Mouse (Mus musculus) lung, postnatal 36 days (tissue): ENCODE data around the gene Olfr1232.

Experiments
- DNase-seq: peaks from one replicate; pipeline ENCODE4 v3.0.0; 2022; ENCODE audit warnings: mixed read lengths

Gene Olfr1232

GRCm38 (mm10) chr2:89329575-89329974 is at the start of gene Olfr1232:
Olfr1232 (minus strand) TSS chr2:89329675.
- no peak for DNase-seq

- DNase-seq, result no peak
Measured at GRCm38 (mm10) chr2:89364765-89365164, 35.3 kb upstream of the Olfr1232 start, which contains the start of gene Olfr1234. Olfr1234 (minus strand) TSS chr2:89364865.

GRCm38 (mm10) chr2:89342298-89342697 is 12.8 kb upstream of the Olfr1232 start, which contains the start of gene Olfr1233:
Olfr1233 (minus strand) TSS chr2:89342398.
- no peak for DNase-seq

GRCm38 (mm10) chr2:89306974-89307373 is 22.5 kb downstream of the Olfr1232 start, which contains the start of gene Olfr1231:
Olfr1231 (minus strand) TSS chr2:89307074.
- DNase-seq, result no peak

- no peak for DNase-seq
Measured at GRCm38 (mm10) chr2:89297168-89297567, 32.3 kb downstream of the Olfr1232 start, which contains the start of gene Olfr1230. Olfr1230 (minus strand) TSS chr2:89297268.

- no peak for DNase-seq
Measured at GRCm38 (mm10) chr2:89287914-89288313, 41.6 kb downstream of the Olfr1232 start, which contains the start of gene Olfr1229. Olfr1229 (minus strand) TSS chr2:89288014.
